Mouse (Mus musculus) ES-E14 (cell line): Measurements from ENCODE around the gene Rps17.

Source experiments
- MAFK ChIP-seq: IDR thresholded peaks from 2 replicates; pipeline ENCODE4 v1.6.1; 2014; ENCODE audit warnings: mild to moderate bottlenecking, low read depth, low read length, inconsistent platforms; ENCODE audit not compliant: insufficient read depth
- ZC3H11A ChIP-seq: IDR thresholded peaks from 2 replicates; pipeline ENCODE4 v1.6.1; 2012; ENCODE audit warnings: low read depth, mild to moderate bottlenecking, inconsistent platforms, low read length, borderline replicate concordance
- ZNF384 ChIP-seq: IDR thresholded peaks from 2 replicates; pipeline ENCODE4 v1.6.1; 2012; ENCODE audit warnings: low read depth, low read length, inconsistent platforms

- TF ChIP-seq MAFK: no peak
- TF ChIP-seq ZNF384: no peak
- no peak for TF ChIP-seq ZC3H11A
Measured at GRCm38 (mm10) chr7:81343831-81344230, 1.2 kb downstream of the Rps17 start.
